Comparison of ENCODE assay signal across 10 mouse cellular contexts in genomic region chr15:102249967-102250366, GRCm38 (mm10). TPM values are rescaled to one million over a fixed set of nuclear protein-coding genes. Genes with fewer than 3 reads are reported as not detected.
DNase-seq lines count a peak whose midpoint lies in the region; ATAC-seq and TF ChIP-seq lines count a peak whose summit lies in the region.
"Had no signal": no experiment of that assay in that cellular context is flagged by ENCODE, and none has a peak within 500 bp of the region (broad histone marks: within the 10 kb centered on the region; RNA-seq: fewer than 3 reads in every experiment).

No protein-coding gene starts in this region.

- peaks cover 6% of the 10 kb centered on the region; the same call in 1 of the 2 replicates for H3K36me3 ChIP-seq in kidney, embryonic 15.5 days
- peaks cover 48% of the 10 kb centered on the region for H3K36me3 ChIP-seq in limb, embryonic 12.5 days

- H3K4me2 ChIP-seq in kidney, embryonic 15.5 days, result peak overlapping the region; percentile 94
- H3K4me2 ChIP-seq in limb, embryonic 12.5 days, result peak overlapping the region; percentile 97

- no peak for TF ChIP-seq POLR2A in cortical plate, adult 2 months (IDR thresholded peaks at IDR 0.05; ENCODE audit: extremely low read depth, insufficient read depth, low read length)

- peaks cover 53% of the 10 kb centered on the region for H3K4me1 ChIP-seq in kidney, embryonic 15.5 days
- no peaks in the 10 kb centered on the region for H3K4me1 ChIP-seq in cortical plate, adult 2 months (ENCODE audit: control insufficient read depth, insufficient read depth, low read length)
- H3K4me1 ChIP-seq in limb, embryonic 12.5 days (replicated peaks), result peaks cover 81% of the 10 kb centered on the region

- H3K27me3 ChIP-seq in kidney, embryonic 15.5 days, result 0 out of 2 replicates have a peak, but pooled peaks cover 3% of the 10 kb centered on the region
- H3K27me3 ChIP-seq in limb, embryonic 12.5 days, result no peaks in the 10 kb centered on the region
- H3K27me3 ChIP-seq: Patski had no signal

- H3K4me3 ChIP-seq in kidney, embryonic 15.5 days (replicated peaks), result peak overlapping the region; percentile 66; the same call in 1 of the 2 replicates
- no peak overlapping the region for H3K4me3 ChIP-seq in cortical plate, adult 2 months (ENCODE audit: insufficient read depth, low read length)
- peak overlapping the region; percentile 67 for H3K4me3 ChIP-seq in limb, embryonic 12.5 days (replicated peaks)

- WGBS in kidney, embryonic 15.5 days, result 34% methylated on average over 9 of the region's 9 CpGs
- 33% methylated on average over 9 of the region's 9 CpGs for WGBS in limb, embryonic 12.5 days

- no peaks in the 10 kb centered on the region for H3K9me3 ChIP-seq in kidney, embryonic 15.5 days (replicated peaks)
- H3K9me3 ChIP-seq in limb, embryonic 12.5 days, result no peaks in the 10 kb centered on the region

- no peak for DNase-seq in kidney, adult 8-10 months
- peak; percentile 56 for DNase-seq in ES-CJ7 (ENCODE audit: low read depth, low spot score)
- DNase-seq in right cerebral cortex, adult 18-20 months, result no peak
- DNase-seq in thymus, postnatal 0 days (ENCODE audit: low spot score), result no peak
- DNase-seq: spleen, adult 18-20 months had no signal

- TF ChIP-seq CTCF in cortical plate, adult 2 months (IDR thresholded peaks at IDR 0.05; ENCODE audit: extremely low read depth, insufficient read depth, low read length), result no peak

- peak overlapping the region; percentile 40; the same call in 1 of the 2 replicates for H3K9ac ChIP-seq in kidney, embryonic 15.5 days
- H3K9ac ChIP-seq in limb, embryonic 12.5 days (replicated peaks), result peak overlapping the region; percentile 52

- ATAC-seq in kidney, embryonic 15.5 days (replicated peaks; ENCODE audit: low FRiP score), result no peak
- no peak for ATAC-seq in limb, embryonic 12.5 days (ENCODE audit: insufficient number of reproducible peaks, insufficient read depth, low FRiP score, low TSS enrichment, low read depth)
- ATAC-seq: inflammation-experienced regulatory T-cells, adult 6 months; Patski had no signal

- peak overlapping the region; percentile 99 for H3K27ac ChIP-seq in kidney, embryonic 15.5 days
- H3K27ac ChIP-seq in cortical plate, adult 2 months (ENCODE audit: insufficient read depth, low read length), result peak overlapping the region; percentile 22; the same call in 1 of the 2 replicates
- H3K27ac ChIP-seq in limb, embryonic 12.5 days, result peak overlapping the region; percentile 100

RNA-seq across cellular contexts. Expression of gene Rarg, which starts 7.3 kb away (rescaled TPM):
- 27.9 and 30.3 TPM in 2 replicates for polyA plus RNA-seq in kidney, embryonic 15.5 days (2015; fragmentation: Nextera tagmentation; extraction: Ambion mirVana)
- 11.3 and 12.3 TPM in 2 replicates for polyA plus RNA-seq in cortical plate, adult 2 months (2012; rRNA removed)
- 137 TPM in 2 replicates for polyA plus RNA-seq in limb, embryonic 12.5 days (2016; fragmentation: Nextera tagmentation; extraction: Ambion mirVana)
- polyA plus RNA-seq in thymus, postnatal 0 days (2015; fragmentation: Nextera tagmentation; extraction: Ambion mirVana), result 6.0 and 7.4 TPM in 2 replicates

RNA-seq across cellular contexts. Expression of gene Itgb7, which starts 18.2 kb away (rescaled TPM):
- 1.4 TPM in 2 replicates for polyA plus RNA-seq in kidney, embryonic 15.5 days (2015; fragmentation: Nextera tagmentation; extraction: Ambion mirVana)
- 0.86 and 1.5 TPM in 2 replicates for polyA plus RNA-seq in cortical plate, adult 2 months (2012; rRNA removed)
- polyA plus RNA-seq in limb, embryonic 12.5 days (2016; fragmentation: Nextera tagmentation; extraction: Ambion mirVana), result 2.9 and 3.3 TPM in 2 replicates
- polyA plus RNA-seq in thymus, postnatal 0 days (2015; fragmentation: Nextera tagmentation; extraction: Ambion mirVana), result 65.6 and 68.7 TPM in 2 replicates

RNA-seq across cellular contexts. Expression of gene Gm9918, which starts 20.4 kb away (rescaled TPM):
- 0.44 and 0.55 TPM in 2 replicates for polyA plus RNA-seq in kidney, embryonic 15.5 days (2015; fragmentation: Nextera tagmentation; extraction: Ambion mirVana)
- polyA plus RNA-seq in cortical plate, adult 2 months (2012; rRNA removed), result 0.04 and 0.15 TPM in 2 replicates
- 1.3 and 1.4 TPM in 2 replicates for polyA plus RNA-seq in limb, embryonic 12.5 days (2016; fragmentation: Nextera tagmentation; extraction: Ambion mirVana)
- polyA plus RNA-seq in thymus, postnatal 0 days (2015; fragmentation: Nextera tagmentation; extraction: Ambion mirVana), result 0.17 and 0.26 TPM in 2 replicates
- polyA plus RNA-seq: inflammation-experienced regulatory T-cells, adult 6 months had no signal

RNA-seq across cellular contexts. Expression of gene Mfsd5, which starts 29.3 kb away (rescaled TPM):
- polyA plus RNA-seq in kidney, embryonic 15.5 days (2015; fragmentation: Nextera tagmentation; extraction: Ambion mirVana), result 68.6 and 69.8 TPM in 2 replicates
- 54.0 and 55.5 TPM in 2 replicates for polyA plus RNA-seq in cortical plate, adult 2 months (2012; rRNA removed)
- 56.1 and 58.8 TPM in 2 replicates for polyA plus RNA-seq in limb, embryonic 12.5 days (2016; fragmentation: Nextera tagmentation; extraction: Ambion mirVana)
- polyA plus RNA-seq in thymus, postnatal 0 days (2015; fragmentation: Nextera tagmentation; extraction: Ambion mirVana), result 53.5 and 55.1 TPM in 2 replicates

RNA-seq across cellular contexts. Expression of gene Csad, which starts 45.4 kb away (rescaled TPM):
- polyA plus RNA-seq in kidney, embryonic 15.5 days (2015; fragmentation: Nextera tagmentation; extraction: Ambion mirVana), result 95.2 and 112 TPM in 2 replicates
- polyA plus RNA-seq in cortical plate, adult 2 months (2012; rRNA removed), result 34.6 and 39.7 TPM in 2 replicates
- polyA plus RNA-seq in limb, embryonic 12.5 days (2016; fragmentation: Nextera tagmentation; extraction: Ambion mirVana), result 70.6 and 72.9 TPM in 2 replicates
- 32.2 and 33.7 TPM in 2 replicates for polyA plus RNA-seq in thymus, postnatal 0 days (2015; fragmentation: Nextera tagmentation; extraction: Ambion mirVana)

Comparison
In these comparisons a context has a peak if more than half of its experiments do, and no peak if none do; other contexts are left out.
1. H3K27ac ChIP-seq: peak in every context shown above with its lines; median percentile 100 in limb, embryonic 12.5 days; 99 in kidney, embryonic 15.5 days; 22 in cortical plate, adult 2 months.
2. RNA of gene Itgb7, which starts 18.2 kb away (polyA plus RNA-seq): 65.6 to 68.7 TPM in thymus, postnatal 0 days; 2.9 to 3.3 TPM in limb, embryonic 12.5 days, 1.4 TPM in kidney, embryonic 15.5 days and 0.86 to 1.5 TPM in cortical plate, adult 2 months; every median in the first group is over 10 times any median in the second.